Mouse (Mus musculus): Measurements from ENCODE around the gene Guca2a.

- TF ChIP-seq CTCF (IDR thresholded peaks at IDR 0.05; ENCODE audit: borderline replicate concordance, insufficient read depth, low read length) (no peak), POLR2A (IDR thresholded peaks at IDR 0.05; ENCODE audit: low read depth, low read length) (no peak)
These were observed 31.1 kb downstream of the Guca2a start for GRCm38 (mm10) chr4:119668596-119668995.
